Mouse (Mus musculus): ENCODE data around the gene Tuba1c.
"Not testable (repeated sequence)": the region's sequence is repeated elsewhere in the genome, so short reads cannot be mapped to it uniquely, and the experiment has no call there.

Tuba1c gene

GRCm38 (mm10) chr15:99028874-99029458 lies 725 bp upstream of the Tuba1c start:
- in situ Hi-C loops (cut with MboI, MseI): no loop called here

GRCm38 (mm10) chr15:99030585-99031387 lies 1.1 kb downstream of the Tuba1c start:
- in situ Hi-C loops (cut with MboI, MseI): loop anchor here (5.0 kb wide), 1 partner anchor 98 kb away; the partner anchor contains the start of gene Tuba1b

- in situ Hi-C loops (cut with MboI, MseI): loop anchor here (5.0 kb wide), 1 partner anchor 99 kb away; the partner anchor contains the start of gene Tuba1b
These were observed 1.6 kb downstream of the Tuba1c start for GRCm38 (mm10) chr15:99031388-99031675.

GRCm38 (mm10) chr15:99032041-99032725 lies 2.5 kb downstream of the Tuba1c start:
- in situ Hi-C loops (cut with MboI, MseI): loop anchor here (5.0 kb wide), 1 partner anchor 100 kb away; the partner anchor contains the start of gene Tuba1b

- in situ Hi-C loops (cut with MboI, MseI): loop anchor here (5.0 kb wide), 1 partner anchor 100 kb away; the partner anchor contains the start of gene Tuba1b
These were observed 3.1 kb downstream of the Tuba1c start for GRCm38 (mm10) chr15:99032726-99033250.

- in situ Hi-C loops (cut with MboI, MseI): loop anchor here (5.0 kb wide), 1 partner anchor 101 kb away; the partner anchor contains the start of gene Tuba1b
These were observed 4.0 kb downstream of the Tuba1c start for GRCm38 (mm10) chr15:99033498-99034270.

- in situ Hi-C loops (cut with MboI, MseI): no loop called here
These were observed 5.7 kb downstream of the Tuba1c start for GRCm38 (mm10) chr15:99035431-99035830.

GRCm38 (mm10) chr15:99036249-99036905 lies 6.7 kb downstream of the Tuba1c start:
- in situ Hi-C loops (cut with MboI, MseI): no loop called here

GRCm38 (mm10) chr15:99038025-99038424 lies 8.3 kb downstream of the Tuba1c start:
- in situ Hi-C loops (cut with MboI, MseI): no loop called here

GRCm38 (mm10) chr15:99038797-99039196 lies 9.1 kb downstream of the Tuba1c start:
- in situ Hi-C loops (cut with MboI, MseI): no loop called here

GRCm38 (mm10) chr15:99039306-99039705 lies 9.6 kb downstream of the Tuba1c start:
- in situ Hi-C loops (cut with MboI, MseI): no loop called here

GRCm38 (mm10) chr15:99039996-99040919 lies 10.6 kb downstream of the Tuba1c start:
- in situ Hi-C loops (cut with MboI, MseI): no loop called here

- in situ Hi-C loops (cut with MboI, MseI): no loop called here
These were observed 11.5 kb downstream of the Tuba1c start for GRCm38 (mm10) chr15:99040920-99041856.

- in situ Hi-C loops (cut with MboI, MseI): no loop called here
These were observed 12.6 kb downstream of the Tuba1c start for GRCm38 (mm10) chr15:99042334-99042733.

GRCm38 (mm10) chr15:99044854-99045253 lies 15.2 kb downstream of the Tuba1c start:
- in situ Hi-C loops (cut with MboI, MseI): no loop called here

GRCm38 (mm10) chr15:99045734-99046133 lies 16.0 kb downstream of the Tuba1c start:
- in situ Hi-C loops (cut with MboI, MseI): not testable (repeated sequence)

- in situ Hi-C loops (cut with MboI, MseI): no loop called here
These were observed 20.0 kb downstream of the Tuba1c start for GRCm38 (mm10) chr15:99049473-99050253.

- in situ Hi-C loops (cut with MboI, MseI): no loop called here
These were observed 23.7 kb downstream of the Tuba1c start for GRCm38 (mm10) chr15:99053373-99053772.
